Mouse (Mus musculus) monocyte, adult 2 months (primary cell): ENCODE results near the gene Rims4.

Source experiments
- DNase-seq, 2 experiments: peaks; one replicate each; pipeline ENCODE4 v3.0.0; 2022; ENCODE audit warnings: low spot score in 2 of 2, low read depth in 1 of 2

Gene Rims4

GRCm38 (mm10) chr2:163911826-163912444 is 6.5 kb downstream of the Rims4 start:
- no peak for DNase-seq

- no peak for DNase-seq
Measured at GRCm38 (mm10) chr2:163909604-163910003, 8.9 kb downstream of the Rims4 start.

- no peak for DNase-seq
Measured at GRCm38 (mm10) chr2:163907131-163907530, 11.4 kb downstream of the Rims4 start.

- DNase-seq: no peak
Measured at GRCm38 (mm10) chr2:163904323-163904722, 14.2 kb downstream of the Rims4 start.

- DNase-seq: no peak
Measured at GRCm38 (mm10) chr2:163903461-163903860, 15.0 kb downstream of the Rims4 start.

GRCm38 (mm10) chr2:163902448-163902847 is 16.0 kb downstream of the Rims4 start:
- DNase-seq: no peak

- DNase-seq: no peak
Measured at GRCm38 (mm10) chr2:163901043-163901442, 17.4 kb downstream of the Rims4 start.

- DNase-seq: no peak
Measured at GRCm38 (mm10) chr2:163899910-163900411, 18.5 kb downstream of the Rims4 start.

GRCm38 (mm10) chr2:163897988-163898535 is 20.4 kb downstream of the Rims4 start:
- DNase-seq: no peak

GRCm38 (mm10) chr2:163897026-163897425 is 21.5 kb downstream of the Rims4 start:
- no peak for DNase-seq

- DNase-seq: no peak
Measured at GRCm38 (mm10) chr2:163895156-163895555, 23.3 kb downstream of the Rims4 start.

GRCm38 (mm10) chr2:163893446-163894370 is 24.8 kb downstream of the Rims4 start:
- DNase-seq: no peak

GRCm38 (mm10) chr2:163891271-163891670 is 27.2 kb downstream of the Rims4 start:
- DNase-seq: no peak

GRCm38 (mm10) chr2:163890586-163890985 is 27.9 kb downstream of the Rims4 start:
- no peak for DNase-seq

- DNase-seq: no peak
Measured at GRCm38 (mm10) chr2:163889411-163889810, 29.1 kb downstream of the Rims4 start.

GRCm38 (mm10) chr2:163882859-163883652 is 35.4 kb downstream of the Rims4 start:
- DNase-seq: no peak

GRCm38 (mm10) chr2:163880891-163881290 is 37.6 kb downstream of the Rims4 start:
- no peak for DNase-seq

GRCm38 (mm10) chr2:163876830-163877498 is 41.5 kb downstream of the Rims4 start:
- DNase-seq: no peak

- no peak for DNase-seq
Measured at GRCm38 (mm10) chr2:163875484-163875883, 43.0 kb downstream of the Rims4 start.

GRCm38 (mm10) chr2:163874877-163875276 is 43.6 kb downstream of the Rims4 start:
- DNase-seq: no peak
